Mouse (Mus musculus): ENCODE measurements at regions not wholly inside any gene's neighbourhood (a gene's known extent, or its start where the extent isn't known, plus 50 kb on each side); places are given as distances from the start of the nearest gene placed in this dataset.
A peak's percentile ranks its signal among the peaks of the same experiment; 100 is the strongest.

DNA sequence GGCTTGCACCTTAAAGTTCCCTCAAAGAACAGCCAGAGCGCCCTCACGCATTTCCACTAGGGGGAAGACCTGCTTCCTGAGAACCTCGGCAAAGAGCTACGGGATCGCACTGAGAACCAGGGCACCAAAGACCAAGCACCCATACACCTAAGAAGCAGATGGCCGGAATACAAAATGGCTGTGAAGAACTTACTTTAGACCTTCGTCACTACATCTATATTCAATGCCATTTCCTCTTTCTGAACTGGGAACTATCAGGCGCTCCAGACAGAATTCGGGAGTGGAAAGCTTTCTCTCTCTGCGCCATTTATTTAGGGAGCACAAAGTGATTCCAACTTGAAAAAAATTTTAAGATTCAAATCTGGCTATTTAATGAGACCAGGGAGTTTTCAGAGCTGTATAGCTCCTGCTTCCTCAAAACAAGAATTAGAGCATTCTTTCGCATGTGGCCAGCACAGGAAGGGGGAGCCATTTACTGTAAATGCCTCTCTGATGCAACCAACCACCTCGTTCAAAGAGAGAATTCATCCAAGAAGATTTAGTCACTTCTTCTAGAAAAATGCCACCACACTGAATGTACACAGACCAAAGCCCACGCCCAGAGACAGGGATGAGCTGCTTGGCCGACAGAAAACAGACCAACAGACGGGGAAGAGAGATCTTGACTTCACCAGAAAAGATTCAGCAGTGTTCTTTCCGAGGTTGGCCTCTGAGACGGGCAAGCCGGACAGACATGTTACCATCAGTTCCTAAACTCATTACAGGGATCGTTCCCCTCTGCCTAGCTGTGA is 166.6 kb upstream of the Klf14 start:
- Histone ChIP-seq H3K4me2 (replicated peaks; ENCODE audit: low read depth) (peak overlapping the region; percentile 43), H3K36me3 (ENCODE audit: control insufficient read depth, insufficient read depth) (no peaks in the 10 kb centered on the region), H3K4me1 (replicated peaks; ENCODE audit: control insufficient read depth, insufficient read depth, low read length) (no peaks in the 10 kb centered on the region; the same call in 1 of the 2 replicates), H3K4me3 (ENCODE audit: low read depth, low read length) (peak overlapping the region; percentile 13; the same call in 1 of the 2 replicates), H3K9me3 (ENCODE audit: control insufficient read depth) (no peaks in the 10 kb centered on the region), H3K9ac (ENCODE audit: low read depth, low read length) (no peak overlapping the region), H3K27me3 (replicated peaks; ENCODE audit: control insufficient read depth, insufficient read depth, low read length) (no peaks in the 10 kb centered on the region), H3K27ac (ENCODE audit: low read depth, low read length) (peak overlapping the region; percentile 58; the same call in 1 of the 2 replicates)
- WGBS: 59% methylated on average over 19 of the region's 19 CpGs
- TF ChIP-seq CTCF (IDR thresholded peaks at IDR 0.05; ENCODE audit: low read depth): peak; percentile 71
- no peak for ATAC-seq

DNA sequence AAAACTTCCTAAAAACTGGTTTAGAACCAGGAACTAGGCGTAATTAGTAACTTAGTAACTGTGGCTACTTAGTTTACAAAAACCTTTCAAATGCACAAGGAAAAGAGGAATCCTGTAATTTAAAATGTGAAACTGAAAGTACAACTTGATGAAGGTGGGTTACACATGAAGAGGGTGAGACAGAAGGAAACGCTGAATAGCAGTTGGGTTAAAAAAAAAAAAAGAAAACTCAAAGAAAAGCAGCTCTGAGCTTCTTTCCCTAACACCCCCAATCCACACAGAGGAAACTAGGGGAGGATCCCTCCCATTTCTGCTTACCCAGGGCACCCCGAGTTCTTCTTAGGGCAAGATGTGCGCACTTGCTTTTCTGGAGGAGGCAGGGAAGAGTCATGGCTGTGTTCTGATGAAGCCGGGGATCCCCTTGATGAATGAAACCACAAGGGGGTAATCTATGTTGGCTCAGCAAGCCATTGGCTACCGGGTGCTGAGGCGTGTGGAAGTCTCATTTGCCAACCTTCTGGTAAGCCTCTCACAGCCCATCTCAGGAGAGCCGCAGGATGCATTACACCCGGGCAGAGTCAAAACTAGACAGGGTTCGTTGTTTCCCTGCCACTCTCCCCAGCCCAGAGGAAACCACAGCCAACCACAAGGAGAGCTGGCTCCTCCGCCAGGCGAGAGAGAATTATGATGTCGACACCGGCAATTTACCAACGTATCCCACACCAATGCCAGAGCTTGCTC is 167.4 kb upstream of the Klf14 start:
- 0 out of 2 replicates have a peak overlapping the region, but pooled peaks have one; percentile 58 for H3K27ac ChIP-seq (ENCODE audit: low read depth, low read length)
- no peaks in the 10 kb centered on the region for H3K27me3 ChIP-seq (replicated peaks; ENCODE audit: control insufficient read depth, insufficient read depth, low read length)
- H3K36me3 ChIP-seq (ENCODE audit: control insufficient read depth, insufficient read depth): no peaks in the 10 kb centered on the region
- H3K4me3 ChIP-seq (ENCODE audit: low read depth, low read length): peak overlapping the region; percentile 13; the same call in 1 of the 2 replicates
- no peak for TF ChIP-seq CTCF (IDR thresholded peaks at IDR 0.05; ENCODE audit: low read depth)
- no peaks in the 10 kb centered on the region for H3K9me3 ChIP-seq (ENCODE audit: control insufficient read depth)
- H3K4me2 ChIP-seq (replicated peaks; ENCODE audit: low read depth): peak overlapping the region; percentile 43
- WGBS: 80% methylated on average over 15 of the region's 15 CpGs
- H3K4me1 ChIP-seq (replicated peaks; ENCODE audit: control insufficient read depth, insufficient read depth, low read length): no peaks in the 10 kb centered on the region; the same call in 1 of the 2 replicates
- ATAC-seq: no peak
- H3K9ac ChIP-seq (ENCODE audit: low read depth, low read length): no peak overlapping the region

DNA sequence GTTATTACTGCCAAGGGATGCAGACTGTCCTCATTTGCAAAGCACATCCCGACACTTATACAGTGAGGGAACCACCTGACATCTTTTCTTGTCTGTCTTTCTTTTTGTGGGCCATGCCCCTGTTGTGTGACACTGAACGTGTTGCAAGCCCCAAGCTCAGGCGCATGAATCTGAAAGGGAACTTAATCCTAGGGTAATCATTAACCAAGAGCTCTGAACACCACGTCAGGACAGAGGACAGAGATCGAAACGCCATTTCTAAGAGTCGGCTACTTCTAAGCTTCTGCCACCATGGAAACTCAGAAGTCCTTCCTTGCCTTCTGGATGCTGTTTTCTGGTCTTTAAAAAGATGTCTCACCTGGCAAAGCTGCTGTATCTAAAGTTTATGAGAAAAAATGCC is 170.3 kb upstream of the Klf14 start:
- H3K4me1 ChIP-seq (replicated peaks; ENCODE audit: control insufficient read depth, insufficient read depth, low read length): no peaks in the 10 kb centered on the region; the same call in 1 of the 2 replicates
- 39% methylated on average over 7 of the region's 7 CpGs for WGBS
- ATAC-seq: peak; percentile 84
- no peak overlapping the region for H3K27ac ChIP-seq (ENCODE audit: low read depth, low read length)
- no peak for TF ChIP-seq CTCF (IDR thresholded peaks at IDR 0.05; ENCODE audit: low read depth)
- no peaks in the 10 kb centered on the region for H3K9me3 ChIP-seq (ENCODE audit: control insufficient read depth)
- H3K36me3 ChIP-seq (ENCODE audit: control insufficient read depth, insufficient read depth): no peaks in the 10 kb centered on the region
- no peaks in the 10 kb centered on the region for H3K27me3 ChIP-seq (replicated peaks; ENCODE audit: control insufficient read depth, insufficient read depth, low read length)
- no peak overlapping the region for H3K4me3 ChIP-seq (ENCODE audit: low read depth, low read length)
- no peak overlapping the region for H3K4me2 ChIP-seq (replicated peaks; ENCODE audit: low read depth)
- H3K9ac ChIP-seq (ENCODE audit: low read depth, low read length): no peak overlapping the region

DNA sequence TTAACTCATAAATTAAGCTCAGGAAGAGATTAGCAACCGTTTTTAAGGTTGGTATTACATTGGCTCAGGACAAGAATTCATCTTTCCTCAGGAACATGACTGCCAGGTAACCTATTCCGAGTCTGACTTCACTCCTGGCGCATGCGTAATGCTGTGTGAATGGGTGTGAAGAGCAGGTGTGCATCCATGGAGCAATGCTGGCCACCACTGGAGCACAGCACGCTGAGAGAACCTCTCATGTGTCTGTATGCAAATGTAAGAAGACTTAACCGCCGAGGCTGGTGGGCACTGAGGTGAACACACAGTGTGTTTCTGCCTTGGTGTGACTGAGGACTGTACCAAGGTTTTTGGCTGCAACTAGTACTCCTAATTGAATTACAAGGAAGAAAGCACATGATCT is 171.1 kb upstream of the Klf14 start:
- 48% methylated on average over 7 of the region's 7 CpGs for WGBS
- no peaks in the 10 kb centered on the region for H3K9me3 ChIP-seq (ENCODE audit: control insufficient read depth)
- H3K27ac ChIP-seq (ENCODE audit: low read depth, low read length): no peak overlapping the region
- H3K36me3 ChIP-seq (ENCODE audit: control insufficient read depth, insufficient read depth): no peaks in the 10 kb centered on the region
- no peaks in the 10 kb centered on the region; the same call in 1 of the 2 replicates for H3K4me1 ChIP-seq (replicated peaks; ENCODE audit: control insufficient read depth, insufficient read depth, low read length)
- ATAC-seq: no peak
- H3K27me3 ChIP-seq (replicated peaks; ENCODE audit: control insufficient read depth, insufficient read depth, low read length): no peaks in the 10 kb centered on the region
- H3K4me2 ChIP-seq (replicated peaks; ENCODE audit: low read depth): no peak overlapping the region
- no peak for TF ChIP-seq CTCF (IDR thresholded peaks at IDR 0.05; ENCODE audit: low read depth)
- no peak overlapping the region for H3K9ac ChIP-seq (ENCODE audit: low read depth, low read length)
- H3K4me3 ChIP-seq (ENCODE audit: low read depth, low read length): no peak overlapping the region

DNA sequence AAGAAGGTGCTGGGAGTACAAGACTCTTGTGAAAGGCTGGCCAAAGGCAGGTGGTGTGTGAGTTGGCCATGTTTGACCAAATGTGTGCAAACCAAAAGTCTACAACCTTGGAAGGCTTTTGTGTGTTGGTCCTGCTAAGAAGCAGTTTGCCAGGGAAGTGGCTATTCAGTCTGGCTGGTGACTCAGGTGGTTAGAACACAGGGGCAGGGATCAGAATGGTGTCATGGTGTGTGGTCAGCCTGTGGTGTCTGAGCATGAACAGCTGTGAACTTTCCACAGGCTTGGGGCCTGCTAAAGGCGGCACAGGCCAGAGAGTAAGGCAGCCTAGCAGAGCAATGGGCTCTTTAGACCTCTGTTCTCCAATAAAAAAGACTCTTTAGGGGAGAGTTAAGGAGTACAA is 171.6 kb upstream of the Klf14 start:
- TF ChIP-seq CTCF (IDR thresholded peaks at IDR 0.05; ENCODE audit: low read depth): no peak
- ATAC-seq: no peak
- 90% methylated on average over 1 of the region's 1 CpGs for WGBS

DNA sequence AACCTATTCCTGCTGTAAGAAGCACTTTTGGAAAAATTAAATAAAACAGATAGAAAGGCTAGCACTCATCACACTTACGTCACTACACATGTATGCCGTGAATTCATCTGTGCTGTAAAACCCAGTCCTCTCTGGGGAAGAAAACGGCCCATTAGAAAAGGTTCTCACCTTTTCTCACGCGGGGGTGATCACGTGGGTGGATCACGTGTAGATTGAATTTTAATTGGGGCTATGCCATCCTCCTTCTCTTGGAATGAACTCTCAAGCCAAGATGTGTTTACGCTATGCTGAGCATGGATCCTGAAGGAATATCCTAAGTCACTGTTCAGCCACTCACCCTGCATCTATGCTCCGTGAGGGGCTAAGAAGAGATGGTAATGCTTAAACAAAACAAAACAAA is 172.8 kb upstream of the Klf14 start:
- no peaks in the 10 kb centered on the region for H3K9me3 ChIP-seq (ENCODE audit: control insufficient read depth)
- TF ChIP-seq CTCF (IDR thresholded peaks at IDR 0.05; ENCODE audit: low read depth): no peak
- H3K27ac ChIP-seq (ENCODE audit: low read depth, low read length): no peak overlapping the region
- no peaks in the 10 kb centered on the region for H3K36me3 ChIP-seq (ENCODE audit: control insufficient read depth, insufficient read depth)
- no peak overlapping the region for H3K9ac ChIP-seq (ENCODE audit: low read depth, low read length)
- H3K4me3 ChIP-seq (ENCODE audit: low read depth, low read length): no peak overlapping the region
- no peak for ATAC-seq
- no peaks in the 10 kb centered on the region; the same call in 1 of the 2 replicates for H3K4me1 ChIP-seq (replicated peaks; ENCODE audit: control insufficient read depth, insufficient read depth, low read length)
- 86% methylated on average over 9 of the region's 9 CpGs for WGBS
- no peaks in the 10 kb centered on the region for H3K27me3 ChIP-seq (replicated peaks; ENCODE audit: control insufficient read depth, insufficient read depth, low read length)
- H3K4me2 ChIP-seq (replicated peaks; ENCODE audit: low read depth): no peak overlapping the region

More for the DNA sequence above, 171.6 kb upstream of the Klf14 start:
- no peaks in the 10 kb centered on the region; the same call in 1 of the 2 replicates for H3K4me1 ChIP-seq (replicated peaks; ENCODE audit: control insufficient read depth, insufficient read depth, low read length)
- no peaks in the 10 kb centered on the region for H3K9me3 ChIP-seq (ENCODE audit: control insufficient read depth)
- no peak overlapping the region for H3K27ac ChIP-seq (ENCODE audit: low read depth, low read length)
- H3K4me3 ChIP-seq (ENCODE audit: low read depth, low read length): no peak overlapping the region
- no peaks in the 10 kb centered on the region for H3K27me3 ChIP-seq (replicated peaks; ENCODE audit: control insufficient read depth, insufficient read depth, low read length)
- H3K4me2 ChIP-seq (replicated peaks; ENCODE audit: low read depth): no peak overlapping the region
- H3K36me3 ChIP-seq (ENCODE audit: control insufficient read depth, insufficient read depth): no peaks in the 10 kb centered on the region
- H3K9ac ChIP-seq (ENCODE audit: low read depth, low read length): no peak overlapping the region
